ENCODE assay signal across 10 mouse cellular contexts in the genomic region with DNA sequence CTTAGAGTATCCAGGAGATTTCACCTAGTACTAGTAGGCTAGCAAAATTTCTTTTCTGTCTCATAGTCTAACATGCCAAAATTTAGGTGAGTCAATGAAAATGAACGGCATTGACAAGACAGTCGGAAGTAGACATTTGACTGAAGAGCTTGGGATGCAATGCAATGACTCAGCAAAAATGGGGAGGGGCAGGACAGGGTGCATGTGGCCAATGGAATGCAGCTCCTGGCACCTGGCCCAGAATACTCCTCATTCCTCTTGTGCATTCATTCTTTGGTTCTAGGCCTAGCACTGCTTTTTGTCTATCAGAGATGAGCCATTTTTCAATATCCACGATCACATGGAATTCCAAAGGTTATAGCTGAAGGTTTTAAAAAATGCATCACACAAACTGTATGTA. TPM values are rescaled to one million over a fixed set of nuclear protein-coding genes. Genes with fewer than 3 reads are reported as not detected.
DNase-seq lines count a peak whose midpoint lies in the region; ATAC-seq and TF ChIP-seq lines count a peak whose summit lies in the region.
"Had no signal": no experiment of that assay in that cellular context is flagged by ENCODE, and none has a peak within 500 bp of the region (broad histone marks: within the 10 kb centered on the region; RNA-seq: fewer than 3 reads in every experiment).

No protein-coding gene starts in this region.

- no peak overlapping the region for H3K27ac ChIP-seq in heart, embryonic 16.5 days (ENCODE audit: low read length)
- H3K27ac ChIP-seq in thymus, adult 2 months (ENCODE audit: control insufficient read depth, insufficient read depth, low read length) = no peak overlapping the region
- H3K27ac ChIP-seq: hindbrain, embryonic 15.5 days; liver, embryonic 14.5 days; neural tube, embryonic 13.5 days had no signal

- no peaks in the 10 kb centered on the region for H3K27me3 ChIP-seq in heart, embryonic 16.5 days (ENCODE audit: control insufficient read depth, insufficient read depth, low read length)
- no peaks in the 10 kb centered on the region for H3K27me3 ChIP-seq in thymus, adult 2 months (ENCODE audit: control insufficient read depth, insufficient read depth, low read length)
- H3K27me3 ChIP-seq: hindbrain, embryonic 15.5 days; neural tube, embryonic 13.5 days had no signal

- 0 out of 2 replicates have a peak, but pooled peaks have one; percentile 52 for ATAC-seq in heart, embryonic 16.5 days (replicated peaks; ENCODE audit: extremely low read depth, insufficient read depth, low FRiP score)

- H3K4me1 ChIP-seq in heart, embryonic 16.5 days (ENCODE audit: control insufficient read depth, insufficient read depth, low read length) = peaks cover 3% of the 10 kb centered on the region; the same call in 1 of the 2 replicates
- H3K4me1 ChIP-seq in thymus, adult 2 months (replicated peaks; ENCODE audit: control insufficient read depth, insufficient read depth, low read length) = no peaks in the 10 kb centered on the region
- H3K4me1 ChIP-seq: hindbrain, embryonic 15.5 days; neural tube, embryonic 13.5 days had no signal

- no peak overlapping the region for H3K4me3 ChIP-seq in heart, embryonic 16.5 days (ENCODE audit: low read length)
- H3K4me3 ChIP-seq in thymus, adult 2 months (ENCODE audit: control insufficient read depth, insufficient read depth, low read length) = no peak overlapping the region
- H3K4me3 ChIP-seq: hindbrain, embryonic 15.5 days; neural tube, embryonic 13.5 days had no signal

- no peak overlapping the region for H3K9ac ChIP-seq in heart, embryonic 16.5 days (ENCODE audit: low read length)
- H3K9ac ChIP-seq: hindbrain, embryonic 15.5 days; liver, embryonic 14.5 days; neural tube, embryonic 13.5 days had no signal

- TF ChIP-seq POLR2A in thymus, adult 2 months (IDR thresholded peaks at IDR 0.05; ENCODE audit: control insufficient read depth, extremely low read depth, insufficient read depth, low read length, poor library complexity) = no peak

- no peak overlapping the region for H3K4me2 ChIP-seq in heart, embryonic 16.5 days (ENCODE audit: low read depth, low read length)
- H3K4me2 ChIP-seq: hindbrain, embryonic 15.5 days; neural tube, embryonic 13.5 days had no signal

- TF ChIP-seq CTCF in thymus, adult 2 months (IDR thresholded peaks at IDR 0.05; ENCODE audit: borderline replicate concordance, control insufficient read depth, extremely low read depth, insufficient read depth, low read length, poor library complexity) = no peak

- no peaks in the 10 kb centered on the region for H3K9me3 ChIP-seq in heart, embryonic 16.5 days (replicated peaks; ENCODE audit: control insufficient read depth, low read length)
- H3K9me3 ChIP-seq: hindbrain, embryonic 15.5 days; neural tube, embryonic 13.5 days had no signal

- peak; percentile 17 for DNase-seq in ovary, adult 18-20 months (ENCODE audit: low spot score)
- no peak for DNase-seq in ovary, postnatal 14 days (ENCODE audit: low spot score)
- DNase-seq in adipocyte (ENCODE audit: low spot score) = peak; percentile 77
- peak; percentile 44 for DNase-seq in lung, postnatal 14 days
- DNase-seq in thymus, adult 2 months = no peak
- DNase-seq in embryo, embryonic 11 days = no peak

- 43% methylated on average over 3 of the region's 3 CpGs for WGBS in heart, embryonic 16.5 days
- WGBS in thymus, adult 2 months = 94% methylated on average over 3 of the region's 3 CpGs

- no peaks in the 10 kb centered on the region for H3K36me3 ChIP-seq in heart, embryonic 16.5 days (ENCODE audit: control insufficient read depth, insufficient read depth)
- no peaks in the 10 kb centered on the region for H3K36me3 ChIP-seq in thymus, adult 2 months (ENCODE audit: control insufficient read depth, insufficient read depth, low read length)
- H3K36me3 ChIP-seq: hindbrain, embryonic 15.5 days; neural tube, embryonic 13.5 days had no signal

RNA-seq across cellular contexts. Expression of gene Sema3e, which starts 48.1 kb away (rescaled TPM):
- polyA plus RNA-seq in heart, embryonic 16.5 days (2015; fragmentation: Nextera tagmentation; extraction: Ambion mirVana) = 0.42 and 1.9 TPM in 2 replicates
- polyA plus RNA-seq in thymus, adult 2 months (2012; rRNA removed) = 0.05 and 0.09 TPM in 2 replicates

Comparison
In these comparisons a context has a peak if more than half of its experiments do, and no peak if none do; other contexts are left out.
1. DNase-seq: peak in ovary, adult 18-20 months (single experiment), adipocyte (single experiment) and lung, postnatal 14 days (single experiment); none in ovary, postnatal 14 days (single experiment), thymus, adult 2 months (single experiment) and embryo, embryonic 11 days (single experiment).